Mouse (Mus musculus) heart, postnatal 0 days (tissue): Measurements from ENCODE around the gene Pakap. TPM values are rescaled to one million over a fixed set of nuclear protein-coding genes. Genes with fewer than 3 reads are reported as not detected.

ENCODE experiments used
- ATAC-seq: fragments of 200-750 bp; cut with Nextera tagmentation; 2 replicates; pipeline ENCODE4 v1.8.0; 2017; ENCODE audit warnings: low read depth, moderate number of reproducible peaks, moderate library complexity; ENCODE audit not compliant: insufficient read depth
- DNase-seq: peaks from one replicate; pipeline ENCODE4 v3.0.0-alpha.2; 2016; ENCODE audit warnings: low spot score
- H3K27ac ChIP-seq: fragments of 300-500 bp; sonication (generic); 2 replicates; pipeline ENCODE4 v1.5.1; 2014; ENCODE audit warnings: low read depth, mild to moderate bottlenecking
- H3K27me3 ChIP-seq: fragments of 300-500 bp; sonication (generic); 2 replicates; pipeline ENCODE4 v1.6.1; 2014; ENCODE audit warnings: low read length, mixed read lengths; ENCODE audit not compliant: control insufficient read depth, insufficient read depth
- H3K36me3 ChIP-seq: fragments of 300-500 bp; sonication (generic); replicated peaks from 2 replicates; pipeline ENCODE4 v1.6.1; 2014; ENCODE audit warnings: low read length, mixed read lengths; ENCODE audit not compliant: control insufficient read depth, insufficient read depth
- H3K4me1 ChIP-seq: fragments of 300-500 bp; sonication (generic); 2 replicates; pipeline ENCODE4 v1.6.1; 2014; ENCODE audit warnings: antibody characterized with exemption; ENCODE audit not compliant: control insufficient read depth, insufficient read depth
- H3K4me2 ChIP-seq: fragments of 300-500 bp; sonication (generic); 2 replicates; pipeline ENCODE4 v1.6.1; 2014; ENCODE audit warnings: low read depth, mild to moderate bottlenecking, low read length, moderate library complexity
- H3K4me3 ChIP-seq: fragments of 300-500 bp; sonication (generic); 2 replicates; pipeline ENCODE4 v1.5.1; 2014; ENCODE audit warnings: low read depth, low read length
- H3K9ac ChIP-seq: fragments of 300-500 bp; sonication (generic); replicated peaks from 2 replicates; pipeline ENCODE4 v1.6.1; 2014; ENCODE audit warnings: low read depth, low read length, mixed read lengths
- H3K9me3 ChIP-seq: fragments of 300-500 bp; sonication (generic); replicated peaks from 2 replicates; pipeline ENCODE4 v1.6.1; 2016; ENCODE audit warnings: low read length; ENCODE audit not compliant: control insufficient read depth
- CTCF ChIP-seq: IDR thresholded peaks from 2 replicates; pipeline ENCODE4 v1.5.1; 2016; ENCODE audit warnings: antibody characterized with exemption, control low read depth, low read depth
- EP300 ChIP-seq: IDR thresholded peaks from 2 replicates; pipeline ENCODE4 v1.6.1; 2016; ENCODE audit warnings: antibody characterized with exemption, low read depth
- WGBS: fragments of 180-500 bp; shearing (Covaris S2); extraction: QIAGEN DNeasy Blood & Tissue Kit; methylation state at CpG from one replicate; pipeline ENCODE4 v1.1.7; 2014; 5-methylcytosine and 5-hydroxymethylcytosine counted together
- polyA plus RNA-seq: library from polyadenylated mRNA; unstranded; fragments of >200 nt; fragmentation: Nextera tagmentation; extraction: Ambion mirVana; gene quantifications from 2 replicates; pipeline ENCODE4 v1.2.1, GENCODE M21; 2015
- total RNA-seq: library from RNA; depleted of rRNA; stranded (reverse); fragments of >200 nt; gene quantifications from 2 replicates; pipeline ENCODE4 v1.2.3, GENCODE M21; 2014; ENCODE audit warnings: low replicate concordance

Pakap gene
- total and polyA plus RNA-seq, 2 experiments from 2014 or later = 21.1 to 43.7 TPM

- TF ChIP-seq CTCF = no peak
- no peak for TF ChIP-seq EP300
- H3K4me1 ChIP-seq = peaks cover 28% of the 10 kb centered on the region
These were observed 252.9 kb downstream of the Pakap start for GRCm38 (mm10) chr4:57820839-57821374.

DNA sequence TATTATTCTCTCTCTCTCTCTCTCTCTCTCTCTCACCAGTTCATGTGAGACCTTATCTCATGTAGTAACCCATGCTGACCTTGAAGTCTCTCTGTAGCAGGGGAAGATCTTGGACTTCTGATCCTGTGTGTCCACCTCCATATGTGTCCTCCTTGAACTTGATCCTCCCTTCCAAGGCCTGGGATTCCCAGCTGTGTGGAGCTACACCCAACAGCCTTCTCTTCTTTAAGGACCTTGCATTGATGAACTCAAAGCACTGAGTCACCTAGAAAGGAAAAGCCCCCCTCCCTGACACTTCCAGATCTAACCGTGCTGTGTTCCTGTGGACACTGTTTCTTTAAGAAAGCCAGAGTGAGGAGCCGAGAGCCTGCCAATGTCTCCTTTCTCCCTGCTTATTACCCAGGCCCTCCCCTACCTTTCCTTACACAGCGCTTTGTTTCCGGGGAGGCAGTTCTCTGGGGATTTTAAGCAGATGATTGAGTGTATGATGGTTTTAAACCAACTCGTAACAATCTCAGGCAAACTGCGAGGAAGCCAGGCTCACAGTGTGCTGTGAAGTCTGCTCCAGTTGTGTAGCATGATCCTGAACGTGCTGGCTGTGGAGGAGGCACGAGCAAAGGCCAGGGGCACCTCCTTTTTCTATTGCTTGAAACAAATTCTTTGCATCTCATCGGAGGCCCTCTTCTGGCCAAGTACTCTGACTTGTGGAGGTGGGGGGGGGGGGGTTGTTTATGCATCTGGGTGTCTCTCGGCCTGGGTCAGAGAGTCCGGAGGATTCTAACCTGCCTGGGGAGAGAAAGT is 253.8 kb downstream of the Pakap start:
- DNase-seq (no peak), ATAC-seq (0 out of 2 replicates have a peak, but pooled peaks have one; percentile 14)
- Histone ChIP-seq H3K27me3 (no peaks in the 10 kb centered on the region), H3K4me1 (peaks cover 28% of the 10 kb centered on the region), H3K36me3 (peaks cover 13% of the 10 kb centered on the region; the same call in 1 of the 2 replicates), H3K9ac (peak overlapping the region; percentile 16; the same call in 1 of the 2 replicates), H3K4me2 (peak overlapping the region; percentile 40), H3K4me3 (no peak overlapping the region), H3K27ac (peak overlapping the region; percentile 68), H3K9me3 (no peaks in the 10 kb centered on the region)
- no peak for TF ChIP-seq EP300
- no peak for TF ChIP-seq CTCF
- 26% methylated on average over 11 of the region's 11 CpGs for WGBS

More at GRCm38 (mm10) chr4:57820839-57821374, 252.9 kb downstream of the Pakap start:
- H3K36me3 ChIP-seq = peaks cover 15% of the 10 kb centered on the region; the same call in 1 of the 2 replicates
- no peak for DNase-seq
- H3K4me3 ChIP-seq = no peak overlapping the region
- no peaks in the 10 kb centered on the region for H3K27me3 ChIP-seq
- peak overlapping the region; percentile 68; the same call in 1 of the 2 replicates for H3K27ac ChIP-seq
- H3K9me3 ChIP-seq = no peaks in the 10 kb centered on the region
- no peak overlapping the region for H3K9ac ChIP-seq
- 74% methylated on average over 24 of the region's 24 CpGs for WGBS
- ATAC-seq = no peak
- no peak overlapping the region for H3K4me2 ChIP-seq

- TF ChIP-seq EP300 (no peak), CTCF (no peak)
- no peak overlapping the region for H3K9ac ChIP-seq
- H3K36me3 ChIP-seq = 0 out of 2 replicates have a peak, but pooled peaks cover 4% of the 10 kb centered on the region
- ATAC-seq (no peak), DNase-seq (no peak)
- H3K4me1 ChIP-seq = peaks cover 28% of the 10 kb centered on the region
- H3K27me3 ChIP-seq = no peaks in the 10 kb centered on the region
- whole genome bisulfite sequencing = 77% methylated on average over 5 of the region's 5 CpGs
- no peak overlapping the region for H3K27ac ChIP-seq
- no peak overlapping the region for H3K4me3 ChIP-seq
- no peak overlapping the region for H3K4me2 ChIP-seq
- no peaks in the 10 kb centered on the region for H3K9me3 ChIP-seq
These were observed 254.7 kb downstream of the Pakap start for GRCm38 (mm10) chr4:57822641-57823040.

GRCm38 (mm10) chr4:57824626-57825240 is 256.8 kb downstream of the Pakap start:
- H3K4me2 ChIP-seq = no peak overlapping the region
- H3K36me3 ChIP-seq = 0 out of 2 replicates have a peak, but pooled peaks cover 4% of the 10 kb centered on the region
- DNase-seq (no peak), ATAC-seq (no peak)
- peaks cover 48% of the 10 kb centered on the region for H3K4me1 ChIP-seq
- H3K4me3 ChIP-seq = no peak overlapping the region
- H3K27me3 ChIP-seq = no peaks in the 10 kb centered on the region
- TF ChIP-seq CTCF (no peak), EP300 (no peak)
- no peaks in the 10 kb centered on the region for H3K9me3 ChIP-seq
- H3K9ac ChIP-seq = no peak overlapping the region
- 43% methylated on average over 8 of the region's 8 CpGs for WGBS
- no peak overlapping the region for H3K27ac ChIP-seq

GRCm38 (mm10) chr4:57826272-57826671 is 258.3 kb downstream of the Pakap start:
- no peak overlapping the region for H3K27ac ChIP-seq

More at GRCm38 (mm10) chr4:57826272-57826671, 258.3 kb downstream of the Pakap start:
- 81% methylated on average over 7 of the region's 7 CpGs for WGBS
- no peak for ATAC-seq
- Histone ChIP-seq H3K36me3 (0 out of 2 replicates have a peak, but pooled peaks cover 4% of the 10 kb centered on the region), H3K9ac (no peak overlapping the region), H3K4me1 (peaks cover 56% of the 10 kb centered on the region), H3K4me2 (no peak overlapping the region), H3K9me3 (no peaks in the 10 kb centered on the region), H3K27me3 (no peaks in the 10 kb centered on the region), H3K4me3 (no peak overlapping the region)
- DNase-seq = no peak
- no peak for TF ChIP-seq CTCF
- no peak for TF ChIP-seq EP300
